Mouse (Mus musculus) limb, embryonic 14.5 days (tissue): ENCODE results near the gene Igf1r. TPM values are rescaled to one million over a fixed set of nuclear protein-coding genes. Genes with fewer than 3 reads are reported as not detected.

Experiments used
- ATAC-seq: fragments of 200-750 bp; cut with Nextera tagmentation; 2 replicates; pipeline ENCODE4 v1.8.0; 2017; ENCODE audit warnings: low read depth, moderate number of reproducible peaks, moderate TSS enrichment; ENCODE audit not compliant: low FRiP score
- DNase-seq: peaks from one replicate; pipeline ENCODE4 v3.0.0-alpha.2; 2015; ENCODE audit warnings: low spot score
- H3K27ac ChIP-seq: fragments of 300-500 bp; sonication (generic); replicated peaks from 2 replicates; pipeline ENCODE4 v1.5.1; 2014; ENCODE audit warnings: low read depth, mild to moderate bottlenecking, low read length, moderate library complexity, mixed read lengths
- H3K27me3 ChIP-seq: fragments of 300-500 bp; sonication (generic); 2 replicates; pipeline ENCODE4 v1.6.1; 2014; ENCODE audit warnings: low read length, mixed read lengths; ENCODE audit not compliant: control insufficient read depth, insufficient read depth
- H3K36me3 ChIP-seq: fragments of 300-500 bp; sonication (generic); 2 replicates; pipeline ENCODE4 v1.6.1; 2014; ENCODE audit warnings: mild to moderate bottlenecking, low read length, moderate library complexity, mixed read lengths; ENCODE audit not compliant: control insufficient read depth, insufficient read depth
- H3K4me1 ChIP-seq: fragments of 300-500 bp; sonication (generic); 2 replicates; pipeline ENCODE4 v1.6.1; 2014; ENCODE audit warnings: antibody characterized with exemption, low read length, mixed read lengths; ENCODE audit not compliant: control insufficient read depth, insufficient read depth
- H3K4me2 ChIP-seq: fragments of 300-500 bp; sonication (generic); replicated peaks from 2 replicates; pipeline ENCODE4 v1.6.1; 2014; ENCODE audit warnings: low read depth, mild to moderate bottlenecking, low read length, moderate library complexity; ENCODE audit not compliant: severe bottlenecking
- H3K4me3 ChIP-seq: fragments of 300-500 bp; sonication (generic); replicated peaks from 2 replicates; pipeline ENCODE4 v1.5.1; 2014; ENCODE audit warnings: low read length
- H3K9ac ChIP-seq: fragments of 300-500 bp; sonication (generic); 2 replicates; pipeline ENCODE4 v1.6.1; 2014; ENCODE audit warnings: mild to moderate bottlenecking, low read depth, low read length, moderate library complexity; ENCODE audit not compliant: severe bottlenecking
- H3K9me3 ChIP-seq: fragments of 300-500 bp; sonication (generic); 2 replicates; pipeline ENCODE4 v1.6.1; 2016; ENCODE audit warnings: low read length; ENCODE audit not compliant: control insufficient read depth
- POLR2A ChIP-seq: fragments of 200-500 bp; IDR thresholded peaks from 2 replicates; pipeline ENCODE4 v1.8.0; 2012; ENCODE audit warnings: inconsistent platforms, mild to moderate bottlenecking, moderate library complexity, borderline replicate concordance; ENCODE audit not compliant: insufficient read depth, insufficient read length; ENCODE audit errors: extremely low read depth
- WGBS: fragments of 180-500 bp; shearing (Covaris S2); extraction: QIAGEN DNeasy Blood & Tissue Kit; methylation state at CpG from one replicate; pipeline ENCODE4 v1.1.7; 2014; 5-methylcytosine and 5-hydroxymethylcytosine counted together
- polyA plus RNA-seq, 2 experiments: library from polyadenylated mRNA; depleted of rRNA in 1 of 2; stranded (reverse) in 1 of 2; unstranded in 1 of 2; fragments of >200 nt; fragmentation: Nextera tagmentation in 1 of 2; extraction: Ambion mirVana in 1 of 2; gene quantifications; 2 replicates each; pipeline versions ENCODE4 v1.2.1 to v1.2.3; 2012 to 2014

Gene Igf1r
- polyA plus RNA-seq, 2 experiments = 22.5 to 34.6 TPM

- Histone ChIP-seq H3K9ac (no peak overlapping the region), H3K27me3 (no peaks in the 10 kb centered on the region), H3K4me3 (no peak overlapping the region), H3K36me3 (peaks cover 4% of the 10 kb centered on the region; the same call in 1 of the 2 replicates), H3K4me2 (no peak overlapping the region), H3K9me3 (no peaks in the 10 kb centered on the region), H3K4me1 (peaks cover 11% of the 10 kb centered on the region; the same call in 1 of the 2 replicates), H3K27ac (no peak overlapping the region)
- 49% methylated on average over 9 of the region's 9 CpGs for WGBS
- no peak for TF ChIP-seq POLR2A
- no peak for ATAC-seq
- DNase-seq = no peak
Measured at GRCm38 (mm10) chr7:68026076-68026475, 73.4 kb downstream of the Igf1r start.

DNA sequence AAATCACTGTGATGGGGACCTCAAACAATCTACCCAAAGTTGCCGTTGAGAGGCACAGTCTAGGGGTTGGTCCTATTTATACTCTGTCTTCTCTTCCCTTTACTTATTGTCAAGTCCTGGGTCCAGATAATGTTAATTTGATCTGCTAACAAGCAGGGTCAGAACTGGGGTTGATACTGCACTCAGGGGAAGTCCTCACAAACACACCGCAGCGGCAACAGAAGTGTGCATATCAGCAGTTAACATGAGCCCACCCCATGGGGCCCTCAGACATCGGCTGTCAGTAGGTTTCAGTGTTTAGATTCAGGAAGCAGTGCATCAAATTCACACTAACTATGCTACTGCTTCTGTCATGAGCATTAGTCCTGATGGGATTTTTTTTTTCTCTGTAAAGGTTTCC is 75.5 kb downstream of the Igf1r start:
- no peaks in the 10 kb centered on the region for H3K9me3 ChIP-seq
- no peak overlapping the region for H3K27ac ChIP-seq
- H3K9ac ChIP-seq = no peak overlapping the region
- H3K36me3 ChIP-seq = peaks cover 4% of the 10 kb centered on the region; the same call in 1 of the 2 replicates
- no peak for ATAC-seq
- TF ChIP-seq POLR2A = no peak
- 67% methylated on average over 4 of the region's 4 CpGs for WGBS
- H3K4me3 ChIP-seq = no peak overlapping the region
- H3K4me1 ChIP-seq = peaks cover 6% of the 10 kb centered on the region; the same call in 1 of the 2 replicates
- H3K27me3 ChIP-seq = no peaks in the 10 kb centered on the region
- H3K4me2 ChIP-seq = no peak overlapping the region
- no peak for DNase-seq

DNA sequence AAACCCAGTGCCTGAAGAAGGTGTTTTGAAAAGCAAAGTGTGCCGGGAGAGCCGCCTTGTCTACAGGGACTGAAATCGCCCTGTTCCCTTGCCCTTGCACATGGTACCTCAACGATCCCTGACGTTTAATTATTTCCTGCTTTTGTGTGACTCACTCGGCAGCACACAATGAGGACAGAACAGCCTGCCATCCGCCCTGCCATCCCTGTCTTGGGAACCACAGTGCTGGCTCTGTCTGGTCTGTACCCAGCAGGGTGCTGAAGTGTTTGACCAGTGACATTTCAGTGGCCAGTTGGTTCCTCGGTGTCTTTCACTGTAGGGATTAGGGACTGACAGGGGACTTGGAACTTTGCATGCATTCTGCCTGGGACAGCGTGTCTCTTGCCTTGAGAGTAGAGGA is 78.2 kb downstream of the Igf1r start:
- Histone ChIP-seq H3K9ac (no peak overlapping the region), H3K4me1 (peaks cover 6% of the 10 kb centered on the region; the same call in 1 of the 2 replicates), H3K4me2 (no peak overlapping the region), H3K36me3 (no peaks in the 10 kb centered on the region), H3K4me3 (no peak overlapping the region), H3K27ac (no peak overlapping the region), H3K27me3 (no peaks in the 10 kb centered on the region), H3K9me3 (no peaks in the 10 kb centered on the region)
- ATAC-seq = no peak
- 43% methylated on average over 9 of the region's 9 CpGs for WGBS
- no peak for TF ChIP-seq POLR2A
- no peak for DNase-seq

GRCm38 (mm10) chr7:68036527-68036926 is 83.9 kb downstream of the Igf1r start:
- 91% methylated on average over 4 of the region's 4 CpGs for WGBS
- no peaks in the 10 kb centered on the region for H3K36me3 ChIP-seq
- no peak overlapping the region for H3K9ac ChIP-seq
- TF ChIP-seq POLR2A = no peak
- H3K4me3 ChIP-seq = no peak overlapping the region
- H3K9me3 ChIP-seq = no peaks in the 10 kb centered on the region
- no peaks in the 10 kb centered on the region for H3K4me1 ChIP-seq
- H3K27ac ChIP-seq = no peak overlapping the region
- H3K27me3 ChIP-seq = no peaks in the 10 kb centered on the region
- no peak for ATAC-seq
- no peak overlapping the region for H3K4me2 ChIP-seq
- no peak for DNase-seq

DNA sequence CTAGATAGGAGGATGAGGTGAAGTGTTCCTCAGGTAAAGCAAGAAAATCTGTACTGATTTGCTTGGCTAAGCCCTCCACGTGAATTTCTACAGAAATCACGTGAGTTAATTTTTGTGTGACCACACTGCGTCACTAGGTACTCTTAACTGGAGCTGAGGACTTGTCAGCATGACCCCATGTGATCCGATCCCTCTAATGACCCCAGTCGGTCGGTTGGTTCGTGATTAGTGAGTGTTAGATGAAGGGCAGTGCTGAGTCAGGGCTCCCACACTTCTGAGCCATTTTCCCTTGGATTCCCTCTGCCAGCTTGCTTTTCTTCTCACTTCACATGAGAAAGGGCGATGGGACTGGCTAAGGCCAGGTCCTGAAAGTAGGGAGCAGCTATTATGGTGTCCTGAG is 86.2 kb downstream of the Igf1r start:
- H3K4me3 ChIP-seq = no peak overlapping the region
- TF ChIP-seq POLR2A = no peak
- no peak overlapping the region for H3K9ac ChIP-seq
- H3K27me3 ChIP-seq = no peaks in the 10 kb centered on the region
- no peak overlapping the region for H3K4me2 ChIP-seq
- H3K9me3 ChIP-seq = no peaks in the 10 kb centered on the region
- DNase-seq (no peak), ATAC-seq (no peak)
- 59% methylated on average over 8 of the region's 8 CpGs for WGBS
- H3K36me3 ChIP-seq = no peaks in the 10 kb centered on the region
- H3K4me1 ChIP-seq = no peaks in the 10 kb centered on the region
- no peak overlapping the region for H3K27ac ChIP-seq

DNA sequence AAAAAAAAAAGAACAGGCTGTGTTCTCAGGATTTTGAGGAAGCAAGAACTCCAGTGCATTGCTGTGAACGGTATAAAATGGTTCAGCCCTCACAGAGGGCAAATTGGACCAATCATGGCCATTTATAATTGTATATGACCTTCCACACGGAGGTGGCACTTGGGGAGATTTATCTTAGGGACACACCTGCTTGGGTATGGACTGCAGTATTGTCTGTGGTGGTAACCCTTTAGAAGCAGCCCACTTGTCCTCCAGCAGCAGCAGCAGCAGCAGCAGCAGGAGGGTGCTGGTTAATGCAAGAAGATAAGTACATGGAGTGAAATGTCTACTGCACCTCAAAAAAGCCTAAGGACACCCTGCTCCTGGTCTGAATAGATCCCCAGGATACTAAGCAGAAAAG is 86.9 kb downstream of the Igf1r start:
- Histone ChIP-seq H3K27ac (no peak overlapping the region), H3K9ac (no peak overlapping the region), H3K9me3 (no peaks in the 10 kb centered on the region), H3K4me3 (no peak overlapping the region), H3K4me2 (no peak overlapping the region), H3K27me3 (no peaks in the 10 kb centered on the region), H3K36me3 (no peaks in the 10 kb centered on the region), H3K4me1 (no peaks in the 10 kb centered on the region)
- 50% methylated on average over 2 of the region's 2 CpGs for WGBS
- ATAC-seq = no peak
- DNase-seq = no peak
- TF ChIP-seq POLR2A = no peak
